Mouse (Mus musculus) lung, adult 18-20 months (tissue): ENCODE data around the gene Pilra.
A peak's percentile ranks its signal among the peaks of the same experiment; 100 is the strongest.

Experiments
- DNase-seq, 2 experiments: peaks; one replicate each; pipeline ENCODE4 v3.0.0; 2022; ENCODE audit warnings: mixed read lengths in 2 of 2

Gene Pilra

GRCm38 (mm10) chr5:137823455-137824045, 12.5 kb downstream of the Pilra start:
- DNase-seq: no peak

- DNase-seq: no peak
Observed at GRCm38 (mm10) chr5:137822602-137823001, 13.5 kb downstream of the Pilra start.

GRCm38 (mm10) chr5:137822126-137822525, 14.0 kb downstream of the Pilra start:
- DNase-seq: no peak

- DNase-seq: no peak
Observed at GRCm38 (mm10) chr5:137817466-137818222, 18.4 kb downstream of the Pilra start.

- DNase-seq: no peak
Observed at GRCm38 (mm10) chr5:137808316-137808715, 27.8 kb downstream of the Pilra start.

- DNase-seq: no peak
Observed at GRCm38 (mm10) chr5:137806158-137806557, 29.9 kb downstream of the Pilra start.

- DNase-seq: no peak
Observed at GRCm38 (mm10) chr5:137800917-137801316, 35.2 kb downstream of the Pilra start.

- DNase-seq: no peak
Observed at GRCm38 (mm10) chr5:137796606-137797005, 39.5 kb downstream of the Pilra start.

GRCm38 (mm10) chr5:137791553-137791952, 44.5 kb downstream of the Pilra start:
- no peak for DNase-seq

- DNase-seq: no peak
Observed at GRCm38 (mm10) chr5:137788946-137789531, 47.0 kb downstream of the Pilra start.

- no peak for DNase-seq
Observed at GRCm38 (mm10) chr5:137788171-137788570, 47.9 kb downstream of the Pilra start.

- DNase-seq: peak; percentile 95 to 96
Observed at GRCm38 (mm10) chr5:137787151-137787928, 48.7 kb downstream of the Pilra start, which contains the start of the genes Mepce and Zcwpw1. TSS of gene Mepce (minus strand) at chr5:137787655. TSS of gene Zcwpw1 (plus strand) at chr5:137787798.

- DNase-seq: peak; percentile 99
Observed at GRCm38 (mm10) chr5:137786109-137786942, 49.8 kb downstream of the Pilra start.

GRCm38 (mm10) chr5:137785164-137786031, 50.7 kb downstream of the Pilra start:
- peak in 1 of 2 experiments; percentile 51 for DNase-seq

GRCm38 (mm10) chr5:137784546-137784945, 51.5 kb downstream of the Pilra start:
- DNase-seq: no peak

- DNase-seq: no peak
Observed at GRCm38 (mm10) chr5:137783901-137784540, 52.1 kb downstream of the Pilra start.

GRCm38 (mm10) chr5:137782776-137783522, 53.1 kb downstream of the Pilra start:
- DNase-seq: no peak

GRCm38 (mm10) chr5:137781661-137782060, 54.4 kb downstream of the Pilra start:
- DNase-seq: no peak

GRCm38 (mm10) chr5:137779053-137779933, 56.8 kb downstream of the Pilra start:
- peak; percentile 42 to 43 for DNase-seq
